Mouse (Mus musculus): Measurements from ENCODE around the gene Arfgap2. TPM values are rescaled to one million over a fixed set of nuclear protein-coding genes. Genes with fewer than 3 reads are reported as not detected.

Gene Arfgap2
- polyA plus RNA-seq, 1 experiment from 2014 or later: 60.7 TPM

DNA sequence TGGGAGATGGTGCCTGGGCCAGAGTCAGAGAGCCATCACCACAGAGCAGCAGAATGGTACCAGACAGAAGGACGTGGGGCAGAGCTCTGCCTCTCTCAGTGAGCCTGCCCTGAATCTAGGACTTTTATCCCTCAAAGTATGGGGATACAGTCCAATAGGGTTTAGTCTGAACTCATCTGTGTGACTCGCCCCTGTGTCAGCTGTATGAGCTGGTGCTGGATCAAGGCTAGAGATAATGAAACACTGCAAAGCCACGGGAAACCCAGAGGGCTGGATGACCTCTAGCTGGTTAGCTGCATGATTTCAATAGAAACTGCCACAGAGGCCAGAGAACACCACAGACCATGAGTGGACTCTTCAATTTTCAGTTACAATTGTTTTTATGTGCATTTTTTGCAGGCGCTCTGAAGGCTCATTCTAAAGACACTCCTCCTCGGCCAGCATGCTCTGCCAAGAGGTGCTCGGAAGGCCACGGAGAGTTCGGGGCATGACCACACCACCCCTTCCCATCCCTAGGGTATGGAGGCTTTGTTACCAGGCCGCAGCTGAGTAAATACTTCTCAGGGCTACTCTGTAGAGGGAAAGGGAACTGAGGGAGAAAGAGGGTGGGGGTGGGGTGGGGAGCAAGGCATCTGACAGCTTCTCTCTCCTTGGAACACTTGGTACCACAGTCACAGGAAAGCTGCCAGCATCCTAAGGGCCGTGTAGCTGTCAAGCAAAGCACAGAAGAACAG, 48.0 kb downstream of the Arfgap2 start:
- Histone ChIP-seq H3K27ac (replicated peaks) (no peak overlapping the region), H3K4me3 (replicated peaks) (no peak overlapping the region), H3K4me1 (replicated peaks) (no peaks in the 10 kb centered on the region), H3K36me3 (replicated peaks) (no peaks in the 10 kb centered on the region), H3K9ac (no peak overlapping the region), H3K27me3 (no peaks in the 10 kb centered on the region), H3K4me2 (no peak overlapping the region), H3K9me3 (replicated peaks) (no peaks in the 10 kb centered on the region)
- no peak for ATAC-seq (ENCODE audit: insufficient read depth)
- WGBS (ENCODE audit: insufficient replicate concordance): 53% methylated on average over 10 of the region's 10 CpGs

- no peaks in the 10 kb centered on the region for H3K4me1 ChIP-seq (replicated peaks)
- ATAC-seq (ENCODE audit: insufficient read depth): no peak
- 61% methylated on average over 7 of the region's 7 CpGs for WGBS (ENCODE audit: insufficient replicate concordance)
- H3K4me3 ChIP-seq (replicated peaks): no peak overlapping the region
- no peak overlapping the region for H3K9ac ChIP-seq
- H3K4me2 ChIP-seq: no peak overlapping the region
- no peaks in the 10 kb centered on the region for H3K27me3 ChIP-seq
- no peaks in the 10 kb centered on the region for H3K9me3 ChIP-seq (replicated peaks)
- H3K36me3 ChIP-seq (replicated peaks): no peaks in the 10 kb centered on the region
- no peak overlapping the region for H3K27ac ChIP-seq (replicated peaks)
Observed at GRCm38 (mm10) chr2:91314184-91314583, 49.4 kb downstream of the Arfgap2 start.

- no peak overlapping the region for H3K4me3 ChIP-seq (replicated peaks)
- 0 out of 2 replicates have a peak, but pooled peaks cover 8% of the 10 kb centered on the region for H3K4me1 ChIP-seq (replicated peaks)
- H3K9me3 ChIP-seq (replicated peaks): no peaks in the 10 kb centered on the region
- H3K9ac ChIP-seq: no peak overlapping the region
- H3K36me3 ChIP-seq (replicated peaks): no peaks in the 10 kb centered on the region
- 46% methylated on average over 10 of the region's 10 CpGs for WGBS (ENCODE audit: insufficient replicate concordance)
- no peak overlapping the region for H3K4me2 ChIP-seq
- no peaks in the 10 kb centered on the region for H3K27me3 ChIP-seq
- ATAC-seq (ENCODE audit: insufficient read depth): 0 out of 2 replicates have a peak, but pooled peaks have one; percentile 44
- H3K27ac ChIP-seq (replicated peaks): no peak overlapping the region
Observed at GRCm38 (mm10) chr2:91320559-91321529, 56.1 kb downstream of the Arfgap2 start.

DNA sequence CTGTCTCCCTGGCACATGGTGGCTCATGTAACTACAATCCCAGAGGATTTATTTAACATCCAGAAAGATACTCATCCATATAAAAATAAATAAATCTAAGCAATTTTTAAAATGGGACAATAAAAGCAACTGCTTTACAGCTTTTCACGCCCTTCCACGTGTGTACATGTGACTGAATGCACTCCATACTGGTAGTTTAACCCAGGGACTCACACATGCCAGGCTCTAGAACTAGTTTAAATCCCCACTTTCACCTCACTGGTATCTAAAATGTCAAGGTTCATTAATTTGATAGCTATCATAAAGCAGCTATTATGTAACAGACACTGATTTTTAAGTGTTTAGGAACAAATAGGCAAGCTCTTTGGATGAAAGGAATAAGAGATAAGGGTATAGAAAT, 57.1 kb downstream of the Arfgap2 start:
- WGBS (ENCODE audit: insufficient replicate concordance): 71% methylated on average over 2 of the region's 2 CpGs
- Histone ChIP-seq H3K9ac (no peak overlapping the region), H3K4me2 (no peak overlapping the region), H3K27ac (replicated peaks) (no peak overlapping the region), H3K4me3 (replicated peaks) (no peak overlapping the region), H3K9me3 (replicated peaks) (no peaks in the 10 kb centered on the region), H3K4me1 (replicated peaks) (0 out of 2 replicates have a peak, but pooled peaks cover 8% of the 10 kb centered on the region), H3K36me3 (replicated peaks) (no peaks in the 10 kb centered on the region), H3K27me3 (no peaks in the 10 kb centered on the region)
- ATAC-seq (ENCODE audit: insufficient read depth): no peak

GRCm38 (mm10) chr2:91322490-91322889, 57.7 kb downstream of the Arfgap2 start:
- Histone ChIP-seq H3K27me3 (no peaks in the 10 kb centered on the region), H3K36me3 (replicated peaks) (no peaks in the 10 kb centered on the region), H3K9me3 (replicated peaks) (no peaks in the 10 kb centered on the region), H3K27ac (replicated peaks) (no peak overlapping the region), H3K4me1 (replicated peaks) (0 out of 2 replicates have a peak, but pooled peaks cover 8% of the 10 kb centered on the region), H3K9ac (no peak overlapping the region), H3K4me3 (replicated peaks) (no peak overlapping the region), H3K4me2 (no peak overlapping the region)
- no peak for ATAC-seq (ENCODE audit: insufficient read depth)
- 19% methylated on average over 4 of the region's 4 CpGs for WGBS (ENCODE audit: insufficient replicate concordance)

GRCm38 (mm10) chr2:91324346-91324745, 59.6 kb downstream of the Arfgap2 start:
- H3K36me3 ChIP-seq (replicated peaks): no peaks in the 10 kb centered on the region
- WGBS (ENCODE audit: insufficient replicate concordance): 80% methylated on average over 1 of the region's 1 CpGs
- no peak for ATAC-seq (ENCODE audit: insufficient read depth)

GRCm38 (mm10) chr2:91324761-91325421, 60.1 kb downstream of the Arfgap2 start:
- ATAC-seq (ENCODE audit: insufficient read depth): no peak
- WGBS (ENCODE audit: insufficient replicate concordance): 65% methylated on average over 15 of the region's 15 CpGs
- no peak overlapping the region for H3K27ac ChIP-seq (replicated peaks)

More at GRCm38 (mm10) chr2:91324346-91324745, 59.6 kb downstream of the Arfgap2 start:
- Histone ChIP-seq H3K9me3 (replicated peaks) (no peaks in the 10 kb centered on the region), H3K4me1 (replicated peaks) (0 out of 2 replicates have a peak, but pooled peaks cover 8% of the 10 kb centered on the region), H3K27me3 (no peaks in the 10 kb centered on the region), H3K27ac (replicated peaks) (no peak overlapping the region), H3K4me2 (no peak overlapping the region), H3K4me3 (replicated peaks) (no peak overlapping the region), H3K9ac (no peak overlapping the region)

More at GRCm38 (mm10) chr2:91324761-91325421, 60.1 kb downstream of the Arfgap2 start:
- no peak overlapping the region for H3K9ac ChIP-seq
- H3K27me3 ChIP-seq: no peaks in the 10 kb centered on the region
- no peak overlapping the region for H3K4me2 ChIP-seq
- no peaks in the 10 kb centered on the region for H3K36me3 ChIP-seq (replicated peaks)
- H3K4me1 ChIP-seq (replicated peaks): 0 out of 2 replicates have a peak, but pooled peaks cover 8% of the 10 kb centered on the region
- H3K9me3 ChIP-seq (replicated peaks): no peaks in the 10 kb centered on the region
- H3K4me3 ChIP-seq (replicated peaks): no peak overlapping the region

Other genes starting within 250 kb of the Arfgap2 start
- gene Rapsn, start 229.4 kb upstream of the Arfgap2 start, polyA plus RNA-seq (2015; fragmentation: Nextera tagmentation; extraction: Ambion mirVana): 1.1 TPM in 2 replicates
- gene Psmc3, start 211.0 kb upstream of the Arfgap2 start, polyA plus RNA-seq (2015; fragmentation: Nextera tagmentation; extraction: Ambion mirVana): 138 and 146 TPM in 2 replicates
- 10.9 and 13.6 TPM in 2 replicates for gene Slc39a13, start 194.6 kb upstream of the Arfgap2 start, polyA plus RNA-seq (2015; fragmentation: Nextera tagmentation; extraction: Ambion mirVana)
- 25.9 and 26.9 TPM in 2 replicates for gene Spi1, start 182.6 kb upstream of the Arfgap2 start, polyA plus RNA-seq (2015; fragmentation: Nextera tagmentation; extraction: Ambion mirVana)
- gene Mybpc3, start 146.8 kb upstream of the Arfgap2 start, polyA plus RNA-seq (2015; fragmentation: Nextera tagmentation; extraction: Ambion mirVana): 0.15 and 0.17 TPM in 2 replicates
- 6.3 and 6.9 TPM in 2 replicates for gene Madd, start 81.1 kb upstream of the Arfgap2 start, polyA plus RNA-seq (2015; fragmentation: Nextera tagmentation; extraction: Ambion mirVana)
- 20.4 and 21.0 TPM in 2 replicates for gene Nr1h3, start 62.1 kb upstream of the Arfgap2 start, polyA plus RNA-seq (2015; fragmentation: Nextera tagmentation; extraction: Ambion mirVana)
- gene Acp2, start 62.1 kb upstream of the Arfgap2 start, polyA plus RNA-seq (2015; fragmentation: Nextera tagmentation; extraction: Ambion mirVana): 9.9 and 10.1 TPM in 2 replicates
- gene Ddb2, start 28.0 kb upstream of the Arfgap2 start, polyA plus RNA-seq (2015; fragmentation: Nextera tagmentation; extraction: Ambion mirVana): 5.8 and 6.1 TPM in 2 replicates
- gene Pacsin3, start 9.0 kb upstream of the Arfgap2 start, polyA plus RNA-seq (2015; fragmentation: Nextera tagmentation; extraction: Ambion mirVana): 15.8 and 18.2 TPM in 2 replicates
- gene 1110051M20Rik, start 179.7 kb downstream of the Arfgap2 start, polyA plus RNA-seq (2015; fragmentation: Nextera tagmentation; extraction: Ambion mirVana): 5.8 and 7.0 TPM in 2 replicates
- 1.2 and 1.3 TPM in 2 replicates for gene Lrp4, start 192.5 kb downstream of the Arfgap2 start, polyA plus RNA-seq (2015; fragmentation: Nextera tagmentation; extraction: Ambion mirVana)